Mouse (Mus musculus) myocyte (in vitro differentiated cells): ENCODE measurements at regions not wholly inside any gene's neighbourhood (a gene's known extent, or its start where the extent isn't known, plus 50 kb on each side); places are given as distances from the start of the nearest gene placed in this dataset.
A peak's percentile ranks its signal among the peaks of the same experiment; 100 is the strongest.

Experiments
- H3K27me3 ChIP-seq: one replicate; pipeline ENCODE4 v1.6.1; 2011; ENCODE audit not compliant: control insufficient read depth, insufficient read depth, insufficient read length
- H3K36me3 ChIP-seq: one replicate; pipeline ENCODE4 v1.6.1; 2011; ENCODE audit not compliant: control insufficient read depth, insufficient read depth
- H3K4me2 ChIP-seq: one replicate; pipeline ENCODE4 v1.6.1; 2011; ENCODE audit warnings: low read depth, control low read depth
- H3K4me3 ChIP-seq: one replicate; pipeline ENCODE4 v1.5.1; 2011; ENCODE audit warnings: mild to moderate bottlenecking, control low read depth, moderate library complexity
- H3K79me2 ChIP-seq: one replicate; pipeline ENCODE4 v1.6.1; 2011; ENCODE audit not compliant: control insufficient read depth, insufficient read depth
- H3ac ChIP-seq: one replicate; pipeline ENCODE4 v1.6.1; 2011; ENCODE audit not compliant: control insufficient read depth, insufficient read length
- CEBPB ChIP-seq: IDR thresholded peaks from 2 replicates; pipeline ENCODE4 v1.6.1; 2011; ENCODE audit warnings: mild to moderate bottlenecking, moderate library complexity; ENCODE audit not compliant: poor library complexity, insufficient read depth, severe bottlenecking
- E2F4 ChIP-seq: IDR thresholded peaks from one replicate; pipeline ENCODE4 v1.6.1; 2011; ENCODE audit warnings: mild to moderate bottlenecking, control low read depth, moderate library complexity; ENCODE audit not compliant: insufficient read depth
- MAX ChIP-seq: IDR thresholded peaks from one replicate; pipeline ENCODE4 v1.6.1; 2011; ENCODE audit warnings: low read depth, mild to moderate bottlenecking, control low read depth
- MYOD1 ChIP-seq, 3 experiments: IDR thresholded peaks; one replicate each; pipeline ENCODE4 v1.6.1; 2011; ENCODE audit warnings: control low read depth in 2 of 3, low read depth in 2 of 3, mild to moderate bottlenecking in 2 of 3, moderate library complexity in 1 of 3; ENCODE audit not compliant: insufficient read length in 2 of 3, control insufficient read depth in 1 of 3
- MYOG ChIP-seq, 3 experiments: IDR thresholded peaks; one replicate each; pipeline ENCODE4 v1.6.1; 2011; ENCODE audit warnings: control low read depth in 2 of 3, low read depth in 2 of 3, mild to moderate bottlenecking in 2 of 3; ENCODE audit not compliant: insufficient read length in 2 of 3, control insufficient read depth in 1 of 3, insufficient read depth in 1 of 3
- POLR2A ChIP-seq: IDR thresholded peaks from one replicate; pipeline ENCODE4 v1.6.1; 2011; ENCODE audit warnings: low read depth, mild to moderate bottlenecking, control low read depth, moderate library complexity; ENCODE audit not compliant: insufficient read length
- POLR2AphosphoS2 ChIP-seq: IDR thresholded peaks from one replicate; pipeline ENCODE4 v1.6.1; 2011; ENCODE audit warnings: low read depth, control low read depth; ENCODE audit not compliant: insufficient read length
- REST ChIP-seq: IDR thresholded peaks from one replicate; pipeline ENCODE4 v1.6.1; 2011; ENCODE audit warnings: mild to moderate bottlenecking, control low read depth, moderate library complexity; ENCODE audit not compliant: insufficient read depth, insufficient read length
- SRF ChIP-seq: IDR thresholded peaks from one replicate; pipeline ENCODE4 v1.6.1; 2011; ENCODE audit warnings: low read depth; ENCODE audit not compliant: control insufficient read depth, insufficient read length
- TCF12 ChIP-seq: IDR thresholded peaks from one replicate; pipeline ENCODE4 v1.6.1; 2011; ENCODE audit warnings: mild to moderate bottlenecking, control low read depth; ENCODE audit not compliant: poor library complexity, insufficient read depth, severe bottlenecking
- TCF3 ChIP-seq: IDR thresholded peaks from one replicate; pipeline ENCODE4 v1.6.1; 2011; ENCODE audit warnings: low read depth, control low read depth; ENCODE audit not compliant: insufficient read length
- USF1 ChIP-seq: IDR thresholded peaks from one replicate; pipeline ENCODE4 v1.6.1; 2011; ENCODE audit warnings: low read depth, mild to moderate bottlenecking, control low read depth, moderate library complexity

GRCm38 (mm10) chr9:34416153-34416552, 69.5 kb upstream of the Kirrel3 start:
- Histone ChIP-seq H3K79me2 (no peaks in the 10 kb centered on the region), H3K4me3 (no peak overlapping the region), H3K36me3 (no peaks in the 10 kb centered on the region), H3K4me2 (no peak overlapping the region), H3ac (no peak overlapping the region), H3K27me3 (peaks cover 5% of the 10 kb centered on the region)
- TF ChIP-seq TCF12 (no peak), POLR2A (no peak), MYOG (IDR thresholded peaks at IDR 0.05; ENCODE audit: control insufficient read depth in 1 of 3, insufficient read depth in 1 of 3, insufficient read length in 2 of 3, low read depth in 2 of 3) (no peak), POLR2AphosphoS2 (no peak), SRF (no peak), USF1 (no peak), TCF3 (no peak), MYOD1 (IDR thresholded peaks at IDR 0.05; ENCODE audit: control insufficient read depth in 1 of 3, insufficient read length in 2 of 3, low read depth in 2 of 3) (no peak), E2F4 (no peak), CEBPB (no peak), REST (no peak)

GRCm38 (mm10) chr9:34418100-34418499, 67.6 kb upstream of the Kirrel3 start:
- H3K27me3 ChIP-seq: no peaks in the 10 kb centered on the region
- no peaks in the 10 kb centered on the region for H3K79me2 ChIP-seq
- H3K36me3 ChIP-seq: no peaks in the 10 kb centered on the region
- no peak overlapping the region for H3K4me3 ChIP-seq
- H3K4me2 ChIP-seq: no peak overlapping the region
- no peak overlapping the region for H3ac ChIP-seq
- TF ChIP-seq POLR2A (no peak), MYOD1 (IDR thresholded peaks at IDR 0.05; ENCODE audit: control insufficient read depth in 1 of 3, insufficient read length in 2 of 3, low read depth in 2 of 3) (peak in 1 of 3 experiments; percentile 70)

GRCm38 (mm10) chr9:34421956-34422355, 63.7 kb upstream of the Kirrel3 start:
- Histone ChIP-seq H3K36me3 (no peaks in the 10 kb centered on the region), H3K4me2 (no peak overlapping the region), H3K27me3 (no peaks in the 10 kb centered on the region), H3K4me3 (no peak overlapping the region), H3K79me2 (no peaks in the 10 kb centered on the region), H3ac (no peak overlapping the region)
- no peak for TF ChIP-seq POLR2A
- no peak for TF ChIP-seq MYOD1 (IDR thresholded peaks at IDR 0.05; ENCODE audit: control insufficient read depth in 1 of 3, insufficient read length in 2 of 3, low read depth in 2 of 3)
- TF ChIP-seq E2F4: no peak
- no peak for TF ChIP-seq USF1
- no peak for TF ChIP-seq SRF
- TF ChIP-seq MAX: no peak
- no peak for TF ChIP-seq REST
- TF ChIP-seq TCF3: no peak
- no peak for TF ChIP-seq TCF12
- TF ChIP-seq CEBPB: no peak
- no peak for TF ChIP-seq MYOG (IDR thresholded peaks at IDR 0.05; ENCODE audit: control insufficient read depth in 1 of 3, insufficient read depth in 1 of 3, insufficient read length in 2 of 3, low read depth in 2 of 3)
- TF ChIP-seq POLR2AphosphoS2: no peak

GRCm38 (mm10) chr9:34423062-34423461, 62.6 kb upstream of the Kirrel3 start:
- no peak for TF ChIP-seq REST
- TF ChIP-seq MYOG (IDR thresholded peaks at IDR 0.05; ENCODE audit: control insufficient read depth in 1 of 3, insufficient read depth in 1 of 3, insufficient read length in 2 of 3, low read depth in 2 of 3): no peak
- no peak for TF ChIP-seq E2F4
- TF ChIP-seq POLR2AphosphoS2: no peak
- TF ChIP-seq MYOD1 (IDR thresholded peaks at IDR 0.05; ENCODE audit: control insufficient read depth in 1 of 3, insufficient read length in 2 of 3, low read depth in 2 of 3): no peak
- TF ChIP-seq POLR2A: no peak
- TF ChIP-seq TCF3: no peak
- no peak for TF ChIP-seq MAX
- no peak for TF ChIP-seq USF1
- TF ChIP-seq CEBPB: no peak
- TF ChIP-seq TCF12: no peak
- TF ChIP-seq SRF: no peak
- no peak overlapping the region for H3K4me2 ChIP-seq
- H3K79me2 ChIP-seq: no peaks in the 10 kb centered on the region
- no peaks in the 10 kb centered on the region for H3K36me3 ChIP-seq
- H3K4me3 ChIP-seq: no peak overlapping the region
- H3K27me3 ChIP-seq: no peaks in the 10 kb centered on the region
- no peak overlapping the region for H3ac ChIP-seq

GRCm38 (mm10) chr9:34426589-34426988, 59.1 kb upstream of the Kirrel3 start:
- no peak overlapping the region for H3ac ChIP-seq
- TF ChIP-seq TCF12 (no peak), E2F4 (no peak), MAX (no peak), REST (no peak), TCF3 (no peak), POLR2AphosphoS2 (no peak)
- H3K79me2 ChIP-seq: no peaks in the 10 kb centered on the region
- H3K36me3 ChIP-seq: no peaks in the 10 kb centered on the region
- H3K4me2 ChIP-seq: no peak overlapping the region
- no peak overlapping the region for H3K4me3 ChIP-seq
- H3K27me3 ChIP-seq: no peaks in the 10 kb centered on the region
